In genomic region chr6:71804061-71804829, GRCm38 (mm10) we compare ENCODE assay signal across 8 mouse cellular contexts. TPM values are rescaled to one million over a fixed set of nuclear protein-coding genes. Genes with fewer than 3 reads are reported as not detected.
DNase-seq lines count a peak whose midpoint lies in the region; ATAC-seq lines count a peak whose summit lies in the region.

No protein-coding gene starts in this region.

- peak; percentile 87 for DNase-seq in MN1 (ENCODE audit: low spot score)
- peak; percentile 94 for DNase-seq in forebrain, embryonic 14.5 days (ENCODE audit: low spot score)
- peak; percentile 57 to 69 for DNase-seq in heart, postnatal 36 days
- peak; percentile 79 for DNase-seq in layer of hippocampus, adult 11-12 months (ENCODE audit: low spot score)
- DNase-seq in lung, adult 18-20 months: peak; percentile 30 to 38
- peak; percentile 48 to 67 for DNase-seq in thymus, postnatal 36 days

- no peaks in the 10 kb centered on the region for H3K9me3 ChIP-seq in forebrain, embryonic 14.5 days (replicated peaks; ENCODE audit: control insufficient read depth, low read length)
- H3K9me3 ChIP-seq in neural tube, embryonic 15.5 days (replicated peaks): no peaks in the 10 kb centered on the region

- intact Hi-C loops in heart, postnatal 36 days (cut with DNase I): loop anchor here (2.0 to 10.0 kb wide), 6 partner anchors 172 to 655 kb away; partner anchors contain the start of gene Kdm3a

- 27% methylated on average over 12 of the region's 12 CpGs for WGBS in forebrain, embryonic 14.5 days
- 26% methylated on average over 12 of the region's 12 CpGs for WGBS in neural tube, embryonic 15.5 days

- H3K4me1 ChIP-seq in forebrain, embryonic 14.5 days (ENCODE audit: control insufficient read depth, insufficient read depth, low read length): no peaks in the 10 kb centered on the region
- H3K4me1 ChIP-seq in neural tube, embryonic 15.5 days: peaks cover 6% of the 10 kb centered on the region

- ATAC-seq in cerebellum, adult (ENCODE audit: insufficient number of reproducible peaks, low FRiP score, low TSS enrichment): peak; percentile 86
- ATAC-seq in forebrain, embryonic 14.5 days: peak; percentile 95
- peak; percentile 89 for ATAC-seq in neural tube, embryonic 15.5 days (ENCODE audit: low FRiP score)

- no peak overlapping the region for H3K4me2 ChIP-seq in forebrain, embryonic 14.5 days (ENCODE audit: low read length)
- H3K4me2 ChIP-seq in neural tube, embryonic 15.5 days: no peak overlapping the region

- 0 out of 2 replicates have a peak overlapping the region, but pooled peaks have one; percentile 9 for H3K9ac ChIP-seq in forebrain, embryonic 14.5 days (ENCODE audit: low read length)
- no peak overlapping the region for H3K9ac ChIP-seq in neural tube, embryonic 15.5 days (replicated peaks)

- H3K4me3 ChIP-seq in forebrain, embryonic 14.5 days (ENCODE audit: low read depth, low read length): no peak overlapping the region
- H3K4me3 ChIP-seq in neural tube, embryonic 15.5 days (replicated peaks): no peak overlapping the region

- peak overlapping the region; percentile 55; the same call in 1 of the 2 replicates for H3K27ac ChIP-seq in forebrain, embryonic 14.5 days (ENCODE audit: low read depth, low read length)
- H3K27ac ChIP-seq in neural tube, embryonic 15.5 days (replicated peaks): peak overlapping the region; percentile 34; the same call in 1 of the 2 replicates

- peaks cover 27% of the 10 kb centered on the region; the same call in 1 of the 2 replicates for H3K36me3 ChIP-seq in forebrain, embryonic 14.5 days (ENCODE audit: control insufficient read depth, insufficient read depth, low read length)
- peaks cover 42% of the 10 kb centered on the region for H3K36me3 ChIP-seq in neural tube, embryonic 15.5 days

- no peaks in the 10 kb centered on the region for H3K27me3 ChIP-seq in forebrain, embryonic 14.5 days (replicated peaks; ENCODE audit: control insufficient read depth, insufficient read depth, low read length)
- no peaks in the 10 kb centered on the region for H3K27me3 ChIP-seq in neural tube, embryonic 15.5 days (replicated peaks)

RNA-seq across cellular contexts. Expression of gene Mrpl35, which starts 22.5 kb away (rescaled TPM):
- polyA plus RNA-seq in forebrain, embryonic 14.5 days (2014; fragmentation: Nextera tagmentation; extraction: Ambion mirVana): 44.9 and 51.5 TPM in 2 replicates
- total RNA-seq in heart, postnatal 36 days (2021): 10 to 100 TPM; 48.1 to 48.7 TPM
- polyA plus RNA-seq in neural tube, embryonic 15.5 days (2015; fragmentation: Nextera tagmentation; extraction: Ambion mirVana): 46.8 and 52.4 TPM in 2 replicates

RNA-seq across cellular contexts. Expression of gene Immt, which starts 26.9 kb away (rescaled TPM):
- polyA plus RNA-seq in forebrain, embryonic 14.5 days (2014; fragmentation: Nextera tagmentation; extraction: Ambion mirVana): 157 and 163 TPM in 2 replicates
- total RNA-seq in heart, postnatal 36 days (2021): 100 to 1,000 TPM; 614 to 663 TPM
- 160 and 173 TPM in 2 replicates for polyA plus RNA-seq in neural tube, embryonic 15.5 days (2015; fragmentation: Nextera tagmentation; extraction: Ambion mirVana)

Comparison
In these comparisons a context has a peak if more than half of its experiments do, and no peak if none do; other contexts are left out.
1. DNase-seq: peak in every context shown above with its lines; median percentile 94 in forebrain, embryonic 14.5 days; 87 in MN1; 79 in layer of hippocampus, adult 11-12 months; 63 in heart, postnatal 36 days; 58 in thymus, postnatal 36 days; 34 in lung, adult 18-20 months.